Mouse (Mus musculus) activated CD4-positive, CD25-positive, alpha-beta regulatory T cell, adult 4 months (primary cell): Measurements from ENCODE around the gene Tgif2lx2. TPM values are rescaled to one million over a fixed set of nuclear protein-coding genes. Genes with fewer than 3 reads are reported as not detected.
"Not testable (repeated sequence)": the region's sequence is repeated elsewhere in the genome, so short reads cannot be mapped to it uniquely, and the experiment has no call there.

ENCODE experiments used
- ATAC-seq: one replicate; pipeline ENCODE4 v1.8.0; 2017
- polyA plus RNA-seq, 2 experiments: library from polyadenylated mRNA; unstranded; fragments of 100-300 nt; shearing (Covaris generic); gene quantifications; one replicate each; pipeline ENCODE4 v1.2.1; 2017

The Tgif2lx2 gene
- polyA plus RNA-seq: not detected

DNA sequence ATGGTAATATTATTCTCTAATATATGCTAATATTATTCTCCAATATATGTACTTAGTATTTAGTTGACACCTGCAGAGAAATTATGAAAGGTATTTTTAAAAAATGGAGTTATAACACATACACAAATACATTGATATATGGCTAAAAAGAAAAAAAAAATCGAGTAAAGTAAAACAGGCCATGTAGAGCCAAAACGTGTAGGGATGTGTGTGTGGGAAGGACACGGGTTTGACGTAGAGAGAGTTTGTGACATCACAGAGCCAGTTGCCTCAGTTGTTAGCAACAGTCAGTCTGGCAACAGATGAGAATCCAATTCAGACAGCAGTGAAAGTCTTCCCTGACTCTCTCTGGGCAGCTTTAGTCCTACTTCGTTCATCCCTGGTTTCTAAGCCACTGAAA, at the start of gene Tgif2lx2:
Tgif2lx2 (plus strand) TSS at position 301 of the 400 bp plus-strand sequence.
- ATAC-seq: not testable (repeated sequence)

Other genes with a start within 250 kb of the Tgif2lx2 start
- gene Tgif2lx1, start 53.5 kb downstream of the Tgif2lx2 start, polyA plus RNA-seq: not detected